Mouse (Mus musculus) left cerebral cortex, postnatal 36 days (tissue): ENCODE data around the gene Rell1. TPM values are rescaled to one million over a fixed set of nuclear protein-coding genes. Genes with fewer than 3 reads are reported as not detected.
A peak's percentile ranks its signal among the peaks of the same experiment; 100 is the strongest.
"Not testable (repeated sequence)": the region's sequence is repeated elsewhere in the genome, so short reads cannot be mapped to it uniquely, and the experiment has no call there.

ENCODE experiments used
- DNase-seq, 2 experiments: peaks; one replicate each; pipeline ENCODE4 v3.0.0; 2021 to 2022; ENCODE audit warnings: low spot score in 2 of 2, mixed read lengths in 1 of 2
- intact Hi-C: fragments of 180-260 bp; cut with DNase I; formaldehyde crosslinking; loops from one replicate; pipeline ENCODE4 v1.15.1; 2025
- total RNA-seq, 2 experiments: library from RNA; stranded (reverse); gene quantifications; 2 replicates each; pipeline ENCODE4 v1.2.3; 2021

Gene Rell1
- total RNA-seq, 2 experiments from 2014 or later = 12.5 to 15.4 TPM

DNA sequence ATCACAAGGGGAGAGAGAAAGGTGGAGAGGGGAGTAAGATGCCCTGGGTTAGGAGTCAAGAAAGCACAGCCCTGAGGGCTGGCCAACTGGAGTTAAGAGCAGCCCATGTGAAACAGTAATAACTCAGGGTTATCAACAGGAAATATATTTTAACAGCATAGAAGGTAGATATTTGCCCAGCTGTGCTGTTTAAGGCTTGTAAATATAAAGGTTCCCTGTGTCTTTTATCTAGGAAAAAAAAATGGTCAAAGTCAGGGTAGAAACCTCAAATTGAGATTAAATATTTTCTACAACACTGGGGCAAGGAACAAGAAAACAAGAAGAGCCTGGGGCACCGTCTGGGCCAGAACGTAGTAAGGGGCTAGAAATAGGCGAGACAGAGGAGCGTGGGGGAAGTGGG, 61.2 kb downstream of the Rell1 start:
- DNase-seq = no peak
- intact Hi-C loops = loop anchor here (5.0 kb wide), 3 partner anchors 165 to 370 kb away; partner anchors contain the start of gene Pgm2

GRCm38 (mm10) chr5:63906149-63907093, 62.3 kb downstream of the Rell1 start:
- peak; percentile 55 to 83 for DNase-seq
- intact Hi-C loops = loop anchor here (5.0 kb wide), 3 partner anchors 166 to 371 kb away; partner anchors contain the start of gene Pgm2

DNA sequence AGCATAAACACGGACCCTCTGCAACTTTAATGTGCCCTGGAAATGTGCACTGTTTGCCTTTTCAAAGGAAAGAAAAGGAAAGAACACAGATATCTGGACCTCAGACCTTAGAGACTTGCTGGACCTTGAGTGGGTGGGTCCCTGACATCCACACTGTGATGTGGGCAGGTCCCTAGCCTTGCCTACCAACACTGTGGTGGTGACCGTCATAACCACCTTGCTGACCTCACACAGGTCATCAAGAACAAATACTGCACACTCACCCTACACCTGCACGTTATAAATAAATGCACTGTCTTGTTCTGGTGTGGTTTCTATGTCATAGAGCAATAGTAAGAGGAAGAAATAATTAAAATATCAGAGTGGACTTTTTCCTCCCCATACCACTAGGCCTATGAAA, 65.4 kb downstream of the Rell1 start:
- intact Hi-C loops = no loop called here
- DNase-seq = no peak

- DNase-seq = no peak
- intact Hi-C loops = no loop called here
Observed at GRCm38 (mm10) chr5:63897820-63898110, 70.9 kb downstream of the Rell1 start.

GRCm38 (mm10) chr5:63897001-63897819, 71.5 kb downstream of the Rell1 start:
- DNase-seq, intact Hi-C loops: not testable (repeated sequence)

- intact Hi-C loops = no loop called here
- DNase-seq = no peak
Observed at GRCm38 (mm10) chr5:63891912-63892311, 76.8 kb downstream of the Rell1 start.

DNA sequence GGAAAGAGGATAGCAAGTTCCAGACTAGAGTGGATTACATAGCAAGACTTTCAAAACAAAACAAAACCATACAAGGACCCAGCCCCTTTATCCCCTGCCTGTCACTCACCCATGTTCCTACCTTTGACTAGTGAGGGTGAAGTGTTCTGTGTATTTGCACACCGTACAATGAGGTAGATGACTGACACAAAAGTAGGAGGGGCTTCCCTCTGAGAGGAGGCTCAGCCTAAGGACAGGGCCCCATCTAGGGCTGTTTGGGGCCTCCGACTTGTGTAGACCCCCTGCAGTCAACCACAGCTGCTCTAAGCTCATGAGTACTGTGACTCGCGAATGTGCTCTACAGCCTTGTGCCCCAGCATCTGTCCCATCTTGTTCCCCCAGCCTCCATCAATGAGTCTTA, 77.5 kb downstream of the Rell1 start:
- no peak for DNase-seq
- intact Hi-C loops = no loop called here

GRCm38 (mm10) chr5:63887111-63887510, 81.6 kb downstream of the Rell1 start:
- intact Hi-C loops = loop anchor here (5.0 kb wide), 1 partner anchor 995 kb away; no protein-coding TSS in a partner anchor

DNA sequence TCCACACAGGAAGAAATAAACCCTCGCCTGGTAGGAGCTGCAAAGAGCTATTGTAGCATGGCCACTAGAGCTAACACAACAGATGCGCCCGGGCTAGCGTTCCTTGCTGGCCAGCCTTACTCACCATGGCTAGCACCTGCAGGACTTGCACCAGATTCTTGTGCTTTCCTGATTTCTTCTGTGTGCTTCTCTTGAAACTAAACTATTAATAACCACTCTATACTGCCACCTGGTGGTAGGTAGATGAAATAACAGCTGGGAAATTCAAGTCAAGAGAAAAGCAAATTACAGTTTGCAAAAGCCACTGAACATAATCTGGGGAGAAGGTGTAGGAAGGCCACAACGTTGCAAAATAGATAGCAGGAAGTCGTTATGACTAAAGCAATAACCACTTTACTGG, 82.0 kb downstream of the Rell1 start:
- DNase-seq = no peak
- intact Hi-C loops = loop anchor here (1.0 to 5.0 kb wide), 2 partner anchors 73 to 994 kb away; no protein-coding TSS in a partner anchor

More at GRCm38 (mm10) chr5:63887111-63887510, 81.6 kb downstream of the Rell1 start:
- no peak for DNase-seq

DNA sequence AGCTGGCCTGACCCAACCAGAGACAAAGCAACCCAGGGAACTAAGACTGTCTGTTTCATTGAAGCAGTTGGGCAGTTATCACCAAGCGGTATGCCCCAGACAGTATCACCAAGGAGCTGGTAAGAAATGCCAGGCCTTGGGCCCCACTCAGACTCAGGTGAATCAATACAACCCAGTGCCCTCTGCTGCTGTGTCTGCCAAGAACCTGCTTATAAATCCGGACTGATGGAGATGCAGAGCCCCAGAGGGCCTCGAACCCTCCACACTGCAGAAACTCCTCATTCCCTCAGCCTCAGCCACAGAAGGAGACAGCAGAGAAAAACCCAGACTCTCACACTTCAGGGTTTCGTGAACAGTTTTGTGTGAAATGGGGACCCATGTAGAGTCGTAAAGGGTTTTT, 82.4 kb downstream of the Rell1 start:
- DNase-seq = no peak
- intact Hi-C loops = loop anchor here (1.0 to 5.0 kb wide), 2 partner anchors 73 to 994 kb away; no protein-coding TSS in a partner anchor

- no peak for DNase-seq
- intact Hi-C loops = no loop called here
Observed at GRCm38 (mm10) chr5:63879026-63879425, 89.7 kb downstream of the Rell1 start.

- intact Hi-C loops = no loop called here
- DNase-seq = no peak
Observed at GRCm38 (mm10) chr5:63876081-63876480, 92.6 kb downstream of the Rell1 start.

- no peak for DNase-seq
- intact Hi-C loops = no loop called here
Observed at GRCm38 (mm10) chr5:63874880-63875279, 93.8 kb downstream of the Rell1 start.

DNA sequence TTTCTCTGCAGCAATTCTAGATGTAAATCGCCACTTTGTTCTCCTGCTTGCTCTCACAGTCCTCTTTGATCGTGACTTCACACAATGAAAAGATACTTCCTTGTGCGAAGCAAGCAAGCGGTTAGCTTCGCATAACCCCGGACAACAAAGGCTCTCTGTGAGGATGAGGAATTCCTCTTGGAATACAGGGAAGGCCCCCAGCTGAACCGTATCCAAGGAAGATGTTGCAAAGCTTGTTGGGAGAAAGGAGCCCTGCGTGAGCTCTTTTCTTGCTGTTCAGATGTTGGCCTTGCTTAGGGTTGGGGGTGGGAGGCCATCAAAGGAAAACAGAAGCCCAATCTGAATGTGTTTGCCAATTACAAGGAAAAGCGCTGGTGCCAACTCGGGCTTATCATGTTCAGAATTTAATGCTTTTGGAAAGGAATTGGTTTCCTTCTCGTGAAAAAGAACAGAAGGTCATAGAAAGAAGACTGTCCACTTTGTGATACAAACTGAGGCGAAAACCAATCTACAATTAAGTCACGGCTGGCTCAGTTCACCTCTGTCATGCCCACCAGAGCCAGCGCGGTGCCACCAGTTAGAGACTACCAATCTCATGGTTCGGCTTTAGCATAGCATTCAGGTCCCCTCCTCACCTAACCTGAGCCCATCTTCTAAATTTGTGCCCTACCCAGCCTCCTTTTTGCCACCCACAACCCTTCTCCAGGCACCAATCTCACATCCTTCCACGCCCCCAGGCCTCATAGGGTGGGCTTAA, 96.3 kb downstream of the Rell1 start:
- no peak for DNase-seq
- intact Hi-C loops = no loop called here

DNA sequence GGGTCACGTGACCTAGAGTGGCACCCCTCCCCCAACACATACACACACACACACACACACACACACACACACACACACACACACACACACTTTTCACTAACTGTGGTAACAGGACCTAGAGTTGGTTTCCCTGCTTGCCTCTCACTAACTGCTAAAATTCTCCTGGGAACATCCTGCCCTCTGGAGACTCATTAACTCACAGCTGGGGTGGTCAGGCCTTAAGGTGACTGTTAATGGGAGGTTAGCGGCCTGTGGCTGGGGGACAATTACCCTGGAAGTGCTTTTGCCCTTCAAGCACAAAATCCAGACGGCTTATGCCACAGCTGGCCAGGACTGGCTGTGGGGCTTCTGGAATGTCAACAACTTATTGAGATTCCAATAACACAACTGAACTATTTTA, 101.3 kb downstream of the Rell1 start:
- no peak for DNase-seq
- intact Hi-C loops = no loop called here

DNA sequence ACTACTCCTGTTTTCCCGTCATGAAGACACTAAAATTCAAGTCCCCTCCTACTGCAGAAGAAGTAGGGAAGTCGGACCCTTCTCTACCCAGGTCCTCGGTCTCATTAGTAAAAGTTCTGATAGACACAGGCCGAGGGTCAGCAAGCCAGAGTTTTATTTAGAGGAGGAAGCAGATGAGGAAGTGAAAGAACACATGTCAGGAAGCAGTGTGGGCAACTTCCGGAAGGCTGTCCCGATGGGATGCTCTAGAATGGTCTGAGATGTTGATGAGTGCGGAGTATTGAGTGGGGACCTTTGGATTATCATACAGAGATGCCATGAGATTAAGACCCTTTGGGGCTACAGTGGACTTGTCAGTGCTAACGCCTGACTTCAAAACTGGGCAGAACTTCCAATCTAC, 109.8 kb downstream of the Rell1 start:
- intact Hi-C loops = no loop called here
- DNase-seq = no peak
